Mouse (Mus musculus): ENCODE measurements around the gene Gsg1l.

The Gsg1l gene

GRCm38 (mm10) chr7:126031598-126032364 lies 50.4 kb downstream of the Gsg1l start:
- no peak for DNase-seq (ENCODE audit: low spot score in 2 of 2)

GRCm38 (mm10) chr7:126027410-126027809 lies 54.8 kb downstream of the Gsg1l start:
- no peak for DNase-seq (ENCODE audit: low spot score in 2 of 2)

GRCm38 (mm10) chr7:126026600-126026999 lies 55.6 kb downstream of the Gsg1l start:
- DNase-seq (ENCODE audit: low spot score in 2 of 2) = no peak

GRCm38 (mm10) chr7:126019966-126020365 lies 62.2 kb downstream of the Gsg1l start:
- DNase-seq (ENCODE audit: low spot score in 2 of 2) = no peak

- DNase-seq (ENCODE audit: low spot score in 2 of 2) = no peak
Observed at GRCm38 (mm10) chr7:126019321-126019720, 62.9 kb downstream of the Gsg1l start.

- no peak for DNase-seq (ENCODE audit: low spot score in 2 of 2)
Observed at GRCm38 (mm10) chr7:126017455-126017854, 64.8 kb downstream of the Gsg1l start.

- no peak for DNase-seq (ENCODE audit: low spot score in 2 of 2)
Observed at GRCm38 (mm10) chr7:126012325-126013021, 69.7 kb downstream of the Gsg1l start.

GRCm38 (mm10) chr7:126008789-126009148 lies 73.4 kb downstream of the Gsg1l start:
- DNase-seq (ENCODE audit: low spot score in 2 of 2) = no peak

- DNase-seq (ENCODE audit: low spot score in 2 of 2) = no peak
Observed at GRCm38 (mm10) chr7:126008139-126008788, 73.9 kb downstream of the Gsg1l start.

- DNase-seq (ENCODE audit: low spot score in 2 of 2) = no peak
Observed at GRCm38 (mm10) chr7:126007132-126007910, 74.9 kb downstream of the Gsg1l start.

GRCm38 (mm10) chr7:126005274-126005673 lies 76.9 kb downstream of the Gsg1l start:
- no peak for DNase-seq (ENCODE audit: low spot score in 2 of 2)

GRCm38 (mm10) chr7:126001683-126002082 lies 80.5 kb downstream of the Gsg1l start:
- no peak for DNase-seq (ENCODE audit: low spot score in 2 of 2)

- DNase-seq (ENCODE audit: low spot score in 2 of 2) = no peak
Observed at GRCm38 (mm10) chr7:125999921-126000320, 82.3 kb downstream of the Gsg1l start.

- DNase-seq (ENCODE audit: low spot score in 2 of 2) = peak; percentile 71 to 75
Observed at GRCm38 (mm10) chr7:125996151-125996550, 86.1 kb downstream of the Gsg1l start.

GRCm38 (mm10) chr7:125992356-125992891 lies 89.8 kb downstream of the Gsg1l start:
- DNase-seq (ENCODE audit: low spot score in 2 of 2) = no peak

- DNase-seq (ENCODE audit: low spot score in 2 of 2) = no peak
Observed at GRCm38 (mm10) chr7:125991846-125992245, 90.4 kb downstream of the Gsg1l start.

- DNase-seq (ENCODE audit: low spot score in 2 of 2) = no peak
Observed at GRCm38 (mm10) chr7:125989969-125990368, 92.2 kb downstream of the Gsg1l start.

- DNase-seq (ENCODE audit: low spot score in 2 of 2) = no peak
Observed at GRCm38 (mm10) chr7:125989489-125989888, 92.7 kb downstream of the Gsg1l start.

- DNase-seq (ENCODE audit: low spot score in 2 of 2) = no peak
Observed at GRCm38 (mm10) chr7:125988326-125988725, 93.9 kb downstream of the Gsg1l start.

GRCm38 (mm10) chr7:125987117-125987516 lies 95.1 kb downstream of the Gsg1l start:
- no peak for DNase-seq (ENCODE audit: low spot score in 2 of 2)

- DNase-seq (ENCODE audit: low spot score in 2 of 2) = no peak
Observed at GRCm38 (mm10) chr7:125985565-125985964, 96.6 kb downstream of the Gsg1l start.

All from heart, adult 9 months (tissue).